Mouse (Mus musculus) forebrain, embryonic 10.5 days (tissue): ENCODE measurements around the gene Apex1. TPM values are rescaled to one million over a fixed set of nuclear protein-coding genes. Genes with fewer than 3 reads are reported as not detected.

ENCODE experiments used
- DNase-seq: peaks from one replicate; pipeline ENCODE4 v3.0.0-alpha.2; 2017; ENCODE audit warnings: low spot score; ENCODE audit errors: extremely low spot score
- H3K27ac ChIP-seq: fragments of 300-500 bp; sonication (generic); 2 replicates; pipeline ENCODE4 v1.5.1; 2016; ENCODE audit warnings: mild to moderate bottlenecking
- H3K27me3 ChIP-seq: fragments of 300-500 bp; sonication (generic); 2 replicates; pipeline ENCODE4 v1.6.1; 2016; ENCODE audit warnings: mild to moderate bottlenecking; ENCODE audit not compliant: poor library complexity, severe bottlenecking
- H3K36me3 ChIP-seq: fragments of 300-500 bp; sonication (generic); replicated peaks from 2 replicates; pipeline ENCODE4 v1.6.1; 2016; ENCODE audit warnings: mild to moderate bottlenecking, moderate library complexity
- H3K4me1 ChIP-seq: fragments of 300-500 bp; sonication (generic); 2 replicates; pipeline ENCODE4 v1.6.1; 2016
- H3K4me3 ChIP-seq: fragments of 300-500 bp; sonication (generic); 2 replicates; pipeline ENCODE4 v1.5.1; 2016; ENCODE audit warnings: mild to moderate bottlenecking, moderate library complexity
- H3K9me3 ChIP-seq: fragments of 300-500 bp; sonication (generic); 2 replicates; pipeline ENCODE4 v1.6.1; 2016; ENCODE audit warnings: mild to moderate bottlenecking, moderate library complexity
- WGBS: fragments of 180-500 bp; shearing (Covaris S2); methylation state at CpG from one replicate; pipeline ENCODE4 v1.1.7; 2016; 5-methylcytosine and 5-hydroxymethylcytosine counted together
- polyA plus RNA-seq: library from polyadenylated mRNA; unstranded; fragments of >200 nt; fragmentation: Nextera tagmentation; extraction: Ambion mirVana; gene quantifications from 2 replicates; pipeline ENCODE4 v1.2.1, GENCODE M21; 2016

The Apex1 gene
- polyA plus RNA-seq: 503 and 517 TPM in 2 replicates

DNA sequence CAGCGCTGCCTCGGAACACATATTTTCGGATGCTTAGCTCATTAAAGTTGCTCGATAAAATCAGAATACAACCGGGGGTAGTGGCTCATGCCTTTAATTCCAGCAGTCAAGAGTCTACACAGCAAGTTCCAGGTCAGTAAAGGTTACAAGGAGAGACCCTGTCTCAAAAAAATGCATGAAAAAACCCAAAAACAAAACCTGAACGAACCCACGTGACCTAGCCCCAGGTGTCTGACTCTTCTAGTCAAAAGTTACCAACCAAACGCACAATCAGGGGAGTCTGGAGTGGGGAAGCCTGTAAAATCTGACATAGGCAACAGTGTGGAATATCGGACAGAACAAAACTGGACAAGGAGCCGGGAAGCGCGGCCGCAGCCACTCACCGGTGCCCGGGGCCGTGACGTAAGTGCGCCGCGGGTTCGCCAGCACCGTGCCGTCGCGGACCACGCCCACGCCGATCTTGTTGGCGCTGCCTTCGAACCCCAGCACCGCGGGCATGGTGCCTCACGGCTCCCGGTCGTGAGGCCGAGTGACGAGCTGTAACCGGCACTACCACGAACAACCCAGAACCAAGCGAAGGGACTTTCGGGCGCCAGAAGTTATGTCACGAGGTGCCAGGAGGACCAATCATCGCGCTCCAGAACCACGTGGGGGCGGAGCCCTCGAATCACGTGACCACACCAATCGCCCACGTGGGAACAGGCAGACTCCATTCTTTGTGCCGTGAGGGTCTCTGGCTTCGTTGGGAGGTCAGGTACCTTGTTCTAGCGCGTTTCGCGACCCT lies at the start of gene Apex1, which contains the start of gene Osgep:
Gene Apex1 (plus strand): TSS at position 688 of the 784 bp plus-strand sequence.
Gene Osgep (minus strand): TSS at position 613 of the 784 bp plus-strand sequence.
- H3K27me3 ChIP-seq: no peaks in the 10 kb centered on the region
- no peaks in the 10 kb centered on the region for H3K9me3 ChIP-seq
- H3K4me3 ChIP-seq: peak within 1 kb of the TSS; percentile 86
- peak; percentile 98 for DNase-seq
- under 1% methylated on average over 57 of the region's 57 CpGs for WGBS
- H3K4me1 ChIP-seq: peaks cover 30% of the 10 kb centered on the region
- peak within 1 kb of the TSS; percentile 95 for H3K27ac ChIP-seq
- peaks cover 52% of the 10 kb centered on the region for H3K36me3 ChIP-seq

DNA sequence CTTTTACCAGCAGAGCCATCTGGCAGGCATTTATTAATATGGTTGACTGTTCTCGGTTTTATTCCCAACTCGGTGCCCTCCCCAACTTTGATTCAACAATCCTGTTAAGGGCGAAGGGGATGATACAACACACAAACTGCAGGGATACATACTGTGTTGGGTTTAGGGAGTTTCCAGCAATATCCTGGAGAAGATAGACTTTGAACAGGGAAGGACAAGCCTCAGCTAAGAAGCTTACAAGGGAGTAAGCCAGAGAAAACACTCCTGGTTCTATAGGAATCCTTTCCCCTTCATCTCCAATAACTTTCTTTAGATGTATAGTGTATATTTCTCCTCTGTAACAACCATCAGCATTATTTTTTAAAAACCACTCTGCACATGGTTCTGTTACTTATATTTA lies 49.6 kb upstream of the Apex1 start:
- Histone ChIP-seq H3K36me3 (no peaks in the 10 kb centered on the region), H3K27me3 (no peaks in the 10 kb centered on the region), H3K9me3 (no peaks in the 10 kb centered on the region), H3K27ac (no peak overlapping the region), H3K4me1 (peaks cover 9% of the 10 kb centered on the region), H3K4me3 (no peak overlapping the region)
- DNase-seq: no peak
- WGBS: 90% methylated on average over 3 of the region's 3 CpGs

DNA sequence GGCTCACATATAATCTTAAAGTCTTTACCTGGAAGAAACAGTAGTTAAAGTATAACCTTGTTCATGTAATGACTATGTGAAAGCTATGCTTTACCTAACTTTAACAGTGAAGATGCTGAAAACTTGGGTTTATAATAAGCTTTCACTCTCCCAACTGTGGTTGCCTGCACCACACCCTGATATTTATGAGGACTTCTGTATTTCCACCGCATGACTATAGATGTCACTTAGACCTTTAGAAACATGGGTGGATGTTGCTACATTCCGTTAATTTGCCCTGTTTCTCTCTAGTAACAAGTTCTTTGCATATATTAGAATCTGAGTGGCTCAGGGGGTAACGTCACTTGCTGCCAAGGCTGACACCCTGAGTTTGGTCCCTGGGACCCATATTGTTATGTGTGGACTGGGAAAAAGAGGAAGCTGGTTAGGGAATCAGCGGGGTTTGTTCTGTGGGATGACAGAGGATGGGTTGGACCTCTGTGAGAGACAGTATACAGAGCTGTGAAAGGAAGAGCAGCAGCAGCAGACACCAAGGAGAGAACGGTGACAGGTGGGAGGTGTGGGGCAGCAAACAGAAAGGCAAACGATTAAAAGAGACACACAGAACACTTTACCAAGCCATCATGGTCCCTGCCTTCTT lies 49.1 kb upstream of the Apex1 start:
- Histone ChIP-seq H3K4me1 (peaks cover 3% of the 10 kb centered on the region), H3K27ac (no peak overlapping the region), H3K36me3 (no peaks in the 10 kb centered on the region), H3K9me3 (no peaks in the 10 kb centered on the region), H3K4me3 (no peak overlapping the region), H3K27me3 (no peaks in the 10 kb centered on the region)
- no peak for DNase-seq
- 91% methylated on average over 6 of the region's 6 CpGs for WGBS

DNA sequence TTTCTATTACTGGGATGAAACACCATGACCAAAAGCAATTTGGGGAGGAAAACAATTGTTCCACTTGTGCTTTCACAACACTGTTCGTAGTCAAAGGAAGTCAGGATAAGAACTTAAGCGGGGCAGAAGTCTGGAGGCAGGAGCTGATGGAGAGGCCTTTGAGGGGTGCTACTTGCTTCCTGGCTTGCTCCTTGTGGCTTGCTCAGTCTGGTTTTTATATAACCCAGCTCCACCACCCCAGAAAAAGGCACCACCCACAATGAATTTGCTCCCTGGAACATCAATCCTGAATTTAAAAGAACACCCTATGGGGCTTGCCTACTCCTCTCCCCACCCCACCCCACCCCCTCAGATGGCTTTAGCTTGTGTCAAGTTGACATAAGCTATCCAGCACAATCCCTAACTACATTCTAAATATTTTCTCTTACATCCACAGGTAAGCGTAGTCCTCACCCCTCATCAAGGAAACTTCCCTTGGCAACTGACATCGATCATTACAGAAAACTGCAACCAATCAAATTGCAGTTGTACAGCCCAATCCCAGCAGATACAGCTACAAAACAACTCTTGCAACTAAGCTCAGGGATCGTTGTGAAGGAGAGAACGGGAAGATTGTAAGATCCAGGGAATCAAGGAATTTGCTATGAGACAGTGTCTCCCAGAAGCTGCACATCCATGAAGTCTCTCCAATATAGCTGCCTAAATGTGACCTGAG lies 48.4 kb upstream of the Apex1 start:
- no peaks in the 10 kb centered on the region for H3K36me3 ChIP-seq
- DNase-seq: no peak
- no peaks in the 10 kb centered on the region for H3K9me3 ChIP-seq
- H3K27me3 ChIP-seq: no peaks in the 10 kb centered on the region
- no peak overlapping the region for H3K4me3 ChIP-seq
- H3K27ac ChIP-seq: no peak overlapping the region
- WGBS: 86% methylated on average over 6 of the region's 6 CpGs
- no peaks in the 10 kb centered on the region for H3K4me1 ChIP-seq

DNA sequence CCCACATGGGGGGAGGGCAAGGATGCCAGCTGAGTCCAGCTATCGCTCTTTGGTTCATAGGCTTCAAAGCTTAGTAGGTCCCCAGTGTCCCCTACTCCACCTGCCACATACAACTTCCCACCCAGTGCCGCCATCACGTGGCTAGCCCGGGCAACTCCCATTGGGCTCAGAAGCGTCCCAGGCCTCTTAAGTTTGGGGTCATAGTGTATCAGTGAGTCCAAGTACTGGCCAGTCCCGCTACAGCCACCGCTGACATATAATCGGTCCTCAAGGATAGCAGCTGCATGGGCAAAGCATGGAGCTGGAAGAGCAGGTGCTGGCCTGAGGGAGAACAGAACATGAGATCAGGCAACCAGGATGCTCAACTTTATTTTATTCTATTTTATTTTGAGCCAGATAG lies 33.1 kb upstream of the Apex1 start:
- H3K4me1 ChIP-seq: peaks cover 9% of the 10 kb centered on the region
- 95% methylated on average over 8 of the region's 8 CpGs for WGBS
- DNase-seq: no peak
- peaks cover 17% of the 10 kb centered on the region for H3K27me3 ChIP-seq
- H3K9me3 ChIP-seq: no peaks in the 10 kb centered on the region
- H3K27ac ChIP-seq: no peak overlapping the region
- H3K4me3 ChIP-seq: no peak overlapping the region
- no peaks in the 10 kb centered on the region for H3K36me3 ChIP-seq

DNA sequence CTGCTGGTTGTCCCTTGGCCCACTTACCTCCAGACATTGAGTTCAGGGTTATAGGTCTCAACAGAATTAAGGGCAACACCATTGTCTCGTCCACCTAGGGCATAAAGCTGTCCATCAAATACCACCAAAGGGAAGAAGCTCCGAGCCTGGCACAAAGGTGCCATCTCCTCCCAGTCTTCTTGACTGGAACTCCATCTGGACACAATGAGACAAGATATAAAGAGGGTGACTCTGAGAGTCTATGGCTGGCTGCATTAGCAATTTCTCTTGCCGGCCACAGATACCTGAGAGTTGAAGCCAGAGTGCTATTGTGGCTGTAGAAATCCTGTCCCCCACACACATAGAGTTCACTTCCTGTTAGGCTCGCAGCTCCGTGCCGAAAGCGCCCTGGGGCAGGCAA lies 32.7 kb upstream of the Apex1 start:
- no peak overlapping the region for H3K27ac ChIP-seq
- peaks cover 14% of the 10 kb centered on the region for H3K4me1 ChIP-seq
- 86% methylated on average over 7 of the region's 7 CpGs for WGBS
- H3K4me3 ChIP-seq: no peak overlapping the region
- no peak for DNase-seq
- H3K9me3 ChIP-seq: no peaks in the 10 kb centered on the region
- H3K36me3 ChIP-seq: no peaks in the 10 kb centered on the region
- peaks cover 22% of the 10 kb centered on the region for H3K27me3 ChIP-seq

DNA sequence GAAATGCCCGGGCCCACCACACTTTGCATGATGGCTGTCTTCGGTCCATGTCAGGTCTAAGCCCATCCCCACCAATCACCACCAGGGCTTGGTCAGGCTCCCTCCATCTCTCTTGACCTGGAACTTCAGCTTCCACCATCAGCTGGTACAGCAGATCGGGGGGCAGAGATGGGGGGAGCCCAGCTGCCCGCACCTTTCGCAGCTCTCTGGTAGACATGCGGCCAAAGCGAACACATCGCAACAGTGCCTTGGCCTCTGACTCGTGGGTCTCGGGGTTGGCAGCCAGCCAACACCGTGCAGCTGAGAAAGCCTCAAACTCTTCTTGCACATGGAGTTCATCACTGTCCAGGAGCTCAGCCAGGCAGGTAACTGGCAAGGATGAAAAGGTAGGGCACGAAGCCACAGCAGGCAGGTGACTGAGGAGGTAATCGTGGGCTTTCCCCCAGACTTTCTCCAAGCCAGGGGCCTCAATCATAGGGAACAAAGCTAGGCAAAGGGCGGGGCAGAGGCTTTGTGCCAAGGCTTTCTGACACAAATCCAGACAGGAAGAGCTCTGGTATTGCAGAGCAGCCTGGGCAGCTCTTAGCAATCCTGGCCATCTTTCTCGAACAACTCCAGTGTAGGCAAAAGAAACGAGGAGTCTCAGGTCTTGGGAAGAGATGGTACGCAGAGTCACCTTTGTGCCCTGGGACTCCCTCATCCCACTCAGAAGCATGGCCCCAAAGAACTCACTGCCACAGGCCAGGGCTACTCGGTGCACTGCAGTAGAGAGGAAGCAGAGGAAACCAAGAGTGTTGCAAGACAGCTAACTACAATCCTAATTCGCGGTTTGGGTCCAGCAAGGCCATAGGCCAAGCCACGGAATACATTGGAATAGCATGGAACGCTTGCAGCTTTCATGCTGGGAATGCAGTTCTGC lies 32.0 kb upstream of the Apex1 start:
- DNase-seq: no peak
- Histone ChIP-seq H3K27ac (no peak overlapping the region), H3K4me3 (no peak overlapping the region), H3K9me3 (no peaks in the 10 kb centered on the region), H3K4me1 (peaks cover 18% of the 10 kb centered on the region), H3K27me3 (peaks cover 29% of the 10 kb centered on the region), H3K36me3 (no peaks in the 10 kb centered on the region)
- 89% methylated on average over 22 of the region's 22 CpGs for WGBS

DNA sequence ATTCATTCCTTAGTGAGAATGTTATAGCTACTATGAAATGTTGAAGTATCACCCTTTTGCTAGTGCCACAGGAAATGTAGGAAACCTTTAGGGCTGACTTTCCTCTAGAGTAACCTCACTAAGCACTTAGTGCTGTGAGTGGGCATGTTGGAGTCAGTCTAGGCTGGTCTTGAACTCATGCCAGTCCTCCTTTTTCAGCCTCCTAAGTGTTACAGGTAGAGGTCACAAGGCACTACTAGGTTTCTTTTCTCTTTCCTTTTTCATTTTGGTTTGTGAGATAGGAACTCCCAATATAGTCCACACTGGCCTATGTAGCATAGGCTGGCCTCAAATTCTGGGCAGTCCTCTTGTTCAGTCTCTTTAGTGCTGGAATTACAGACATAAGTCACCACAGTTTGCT lies 29.4 kb upstream of the Apex1 start:
- Histone ChIP-seq H3K4me1 (peaks cover 18% of the 10 kb centered on the region), H3K36me3 (no peaks in the 10 kb centered on the region), H3K4me3 (no peak overlapping the region), H3K27ac (no peak overlapping the region), H3K27me3 (peaks cover 33% of the 10 kb centered on the region), H3K9me3 (no peaks in the 10 kb centered on the region)
- no peak for DNase-seq

DNA sequence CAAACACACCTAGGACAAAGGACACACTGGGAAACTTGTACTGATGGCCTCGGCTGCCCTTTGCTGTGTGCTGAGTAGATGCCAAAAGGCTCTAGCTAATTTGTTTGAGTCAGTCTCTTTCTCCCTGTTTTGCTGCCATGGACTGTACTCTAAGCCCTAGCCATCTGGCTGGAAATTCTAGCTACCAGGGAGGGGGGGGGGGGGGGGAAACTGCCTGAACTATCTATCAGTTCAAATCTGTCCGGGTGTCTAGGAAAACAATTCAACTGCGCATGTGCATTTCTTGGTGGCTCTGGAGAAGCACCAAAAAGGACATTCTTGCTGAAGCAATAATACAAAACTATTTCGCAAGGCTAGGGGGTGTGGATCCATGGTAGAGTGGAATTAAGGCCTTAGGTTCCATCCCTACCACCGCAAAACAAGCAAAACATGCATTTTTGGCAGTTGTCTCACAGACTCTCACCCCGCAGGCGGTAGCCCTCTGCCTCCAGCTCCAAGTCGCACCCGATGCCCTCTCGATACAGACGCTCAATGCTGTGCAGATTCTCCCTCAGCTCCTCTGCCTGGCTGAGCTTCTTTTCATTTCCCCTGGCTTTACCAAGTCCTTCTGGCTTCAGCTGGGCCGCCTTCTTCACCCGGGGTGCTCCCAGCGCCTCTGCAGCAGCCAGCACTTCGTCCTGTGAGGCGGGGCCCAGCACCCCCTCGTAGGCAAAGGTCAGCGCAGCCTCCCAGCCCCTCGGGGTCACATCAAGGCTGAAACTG lies 28.6 kb upstream of the Apex1 start:
- H3K27me3 ChIP-seq: peaks cover 33% of the 10 kb centered on the region
- H3K4me3 ChIP-seq: peak overlapping the region; percentile 58
- DNase-seq: no peak
- H3K9me3 ChIP-seq: no peaks in the 10 kb centered on the region
- no peaks in the 10 kb centered on the region for H3K36me3 ChIP-seq
- H3K27ac ChIP-seq: 0 out of 2 replicates have a peak overlapping the region, but pooled peaks have one; percentile 6
- H3K4me1 ChIP-seq: peaks cover 18% of the 10 kb centered on the region
- 17% methylated on average over 19 of the region's 19 CpGs for WGBS

DNA sequence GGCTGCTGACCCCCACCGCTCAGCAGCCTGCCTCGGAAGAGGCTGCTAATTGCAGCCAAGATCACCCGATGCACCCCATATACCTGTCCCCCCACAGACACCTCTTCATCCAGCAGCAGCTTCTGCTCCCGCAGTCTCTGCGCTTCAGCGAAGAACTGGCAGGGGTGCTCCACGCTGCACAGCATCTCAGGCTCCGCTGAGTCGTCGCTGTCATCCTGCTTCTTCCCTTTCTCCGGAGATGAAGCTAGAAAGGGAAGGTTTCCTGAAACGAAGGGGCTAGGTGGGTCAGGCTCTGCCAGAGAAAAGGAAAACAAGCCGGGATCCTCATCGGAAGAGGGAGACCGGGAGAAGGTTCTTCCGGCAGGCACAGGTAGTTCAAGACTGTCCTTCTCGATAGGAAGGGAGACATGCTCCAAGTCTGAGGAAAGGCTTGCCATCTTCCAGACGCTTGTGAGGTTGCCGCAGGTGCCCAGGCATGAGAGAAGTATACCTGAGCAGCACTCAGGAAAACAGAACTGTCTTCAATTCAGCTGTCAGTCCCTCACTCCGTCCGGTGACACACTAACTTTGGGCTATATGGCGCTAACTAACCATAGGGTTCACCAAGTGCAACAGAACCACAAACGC lies 27.9 kb upstream of the Apex1 start:
- H3K4me1 ChIP-seq: peaks cover 18% of the 10 kb centered on the region
- H3K27ac ChIP-seq: 0 out of 2 replicates have a peak overlapping the region, but pooled peaks have one; percentile 6
- peaks cover 33% of the 10 kb centered on the region for H3K27me3 ChIP-seq
- WGBS: 17% methylated on average over 23 of the region's 23 CpGs
- H3K36me3 ChIP-seq: no peaks in the 10 kb centered on the region
- no peak for DNase-seq
- peak overlapping the region; percentile 58 for H3K4me3 ChIP-seq
- H3K9me3 ChIP-seq: no peaks in the 10 kb centered on the region

DNA sequence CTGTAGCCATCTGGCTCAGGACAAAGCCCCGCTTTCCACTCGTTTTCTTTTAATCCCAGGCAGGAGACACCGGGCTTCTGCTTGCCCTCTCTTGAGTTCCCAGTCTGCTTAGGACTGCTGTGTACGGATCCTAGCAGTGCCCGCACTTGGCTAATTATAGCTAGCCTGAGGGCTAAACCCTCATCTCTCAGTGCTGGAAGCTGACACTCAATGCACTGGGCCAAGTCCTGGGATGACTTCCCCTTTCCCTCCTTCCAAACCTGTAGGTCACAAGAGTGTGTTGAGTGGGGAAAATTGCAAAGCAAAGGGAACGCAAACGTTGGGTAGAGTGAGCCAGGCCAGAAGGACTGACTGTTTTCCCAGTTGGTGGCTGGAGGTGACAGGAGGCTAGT lies 27.4 kb upstream of the Apex1 start, which contains the start of gene Klhl33:
Gene Klhl33 (minus strand): TSS at position 134 of the 392 bp plus-strand sequence.
- Histone ChIP-seq H3K4me1 (peaks cover 18% of the 10 kb centered on the region), H3K36me3 (no peaks in the 10 kb centered on the region), H3K27me3 (peaks cover 33% of the 10 kb centered on the region), H3K9me3 (no peaks in the 10 kb centered on the region), H3K4me3 (peak within 1 kb of the TSS; percentile 58), H3K27ac (0 out of 2 replicates have a peak within 1 kb of the TSS, but pooled peaks have one; percentile 6)
- WGBS: 41% methylated on average over 7 of the region's 7 CpGs
- no peak for DNase-seq
